Mouse (Mus musculus) kidney, embryonic 15.5 days (tissue): ENCODE measurements around the gene Cfi. TPM values are rescaled to one million over a fixed set of nuclear protein-coding genes. Genes with fewer than 3 reads are reported as not detected.

ENCODE experiments used
- ATAC-seq: fragments of 200-750 bp; cut with Nextera tagmentation; replicated peaks from 2 replicates; pipeline ENCODE4 v1.8.0; 2017; ENCODE audit warnings: moderate TSS enrichment; ENCODE audit not compliant: low FRiP score
- H3K27ac ChIP-seq: fragments of 300-500 bp; sonication (generic); 2 replicates; pipeline ENCODE4 v1.5.1; 2015; ENCODE audit warnings: mild to moderate bottlenecking, inconsistent platforms
- H3K27me3 ChIP-seq: fragments of 300-500 bp; sonication (generic); 2 replicates; pipeline ENCODE4 v1.6.1; 2015; ENCODE audit warnings: inconsistent platforms
- H3K36me3 ChIP-seq: fragments of 300-500 bp; sonication (generic); 2 replicates; pipeline ENCODE4 v1.6.1; 2015; ENCODE audit warnings: inconsistent platforms
- H3K4me1 ChIP-seq: fragments of 300-500 bp; sonication (generic); 2 replicates; pipeline ENCODE4 v1.6.1; 2015; ENCODE audit warnings: inconsistent platforms
- H3K4me2 ChIP-seq: fragments of 300-500 bp; sonication (generic); 2 replicates; pipeline ENCODE4 v1.6.1; 2015; ENCODE audit warnings: moderate library complexity, mild to moderate bottlenecking, inconsistent platforms
- H3K4me3 ChIP-seq: fragments of 300-500 bp; sonication (generic); replicated peaks from 2 replicates; pipeline ENCODE4 v1.5.1; 2015; ENCODE audit warnings: mild to moderate bottlenecking, inconsistent platforms
- H3K9ac ChIP-seq: fragments of 300-500 bp; sonication (generic); 2 replicates; pipeline ENCODE4 v1.6.1; 2015; ENCODE audit warnings: mild to moderate bottlenecking, inconsistent platforms
- H3K9me3 ChIP-seq: fragments of 300-500 bp; sonication (generic); replicated peaks from 2 replicates; pipeline ENCODE4 v1.6.1; 2016; ENCODE audit warnings: inconsistent platforms
- WGBS: fragments of 180-500 bp; shearing (Covaris S2); methylation state at CpG from one replicate; pipeline ENCODE4 v1.1.7; 2015; ENCODE audit warnings: mixed read lengths; 5-methylcytosine and 5-hydroxymethylcytosine counted together
- polyA plus RNA-seq: library from polyadenylated mRNA; unstranded; fragments of >200 nt; fragmentation: Nextera tagmentation; extraction: Ambion mirVana; gene quantifications from 2 replicates; pipeline ENCODE4 v1.2.1, GENCODE M21; 2015

Gene Cfi
- polyA plus RNA-seq, 1 experiment from 2014 or later = 17.5 TPM

DNA sequence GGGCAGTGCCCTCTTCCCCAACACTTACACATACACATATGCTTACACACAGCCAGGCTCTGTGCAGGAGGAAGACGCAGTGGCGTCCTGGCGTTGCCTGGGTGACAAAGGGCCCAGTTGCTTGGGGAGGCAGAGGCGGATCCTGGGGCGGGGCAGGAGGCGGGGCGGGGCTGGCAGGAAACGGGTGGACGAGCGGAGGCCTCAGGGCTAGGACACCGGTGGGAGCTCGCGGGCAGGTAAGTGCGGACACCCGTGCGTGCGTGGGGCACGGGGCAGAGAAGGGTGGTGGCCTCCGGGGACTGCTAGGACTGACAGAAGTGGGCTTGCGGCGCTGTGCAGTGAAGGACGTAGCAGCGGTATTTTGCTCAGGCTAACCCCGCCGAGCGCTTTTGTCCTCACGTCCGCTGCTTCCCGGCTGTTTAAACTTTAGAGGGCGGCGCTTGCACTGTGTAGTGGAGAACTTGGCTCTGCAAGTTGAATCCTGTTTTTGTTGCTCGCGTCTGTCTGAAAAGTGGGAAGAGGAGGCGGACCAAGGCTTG lies 65.7 kb downstream of the Cfi start, which contains the start of gene Casp6:
Gene Casp6 (plus strand): TSS at position 155 of the 539 bp plus-strand sequence.
- peak within 1 kb of the TSS; percentile 67 for H3K9ac ChIP-seq
- H3K4me2 ChIP-seq = peak within 1 kb of the TSS; percentile 76
- under 1% methylated on average over 34 of the region's 34 CpGs for WGBS
- peak within 1 kb of the TSS; percentile 76 for H3K27ac ChIP-seq
- peak; percentile 96 for ATAC-seq
- H3K36me3 ChIP-seq = peaks cover 10% of the 10 kb centered on the region
- H3K9me3 ChIP-seq = no peaks in the 10 kb centered on the region
- H3K4me1 ChIP-seq = peaks cover 30% of the 10 kb centered on the region
- H3K27me3 ChIP-seq = no peaks in the 10 kb centered on the region
- peak within 1 kb of the TSS; percentile 71 for H3K4me3 ChIP-seq

GRCm38 (mm10) chr3:129903369-129903768 lies 67.7 kb downstream of the Cfi start:
- 90% methylated on average over 3 of the region's 3 CpGs for WGBS
- Histone ChIP-seq H3K9ac (no peak overlapping the region), H3K36me3 (peaks cover 21% of the 10 kb centered on the region), H3K4me3 (no peak overlapping the region), H3K27ac (no peak overlapping the region), H3K4me1 (peaks cover 21% of the 10 kb centered on the region), H3K9me3 (no peaks in the 10 kb centered on the region), H3K27me3 (no peaks in the 10 kb centered on the region), H3K4me2 (no peak overlapping the region)
- ATAC-seq = no peak

- no peaks in the 10 kb centered on the region for H3K27me3 ChIP-seq
- H3K36me3 ChIP-seq = peaks cover 26% of the 10 kb centered on the region
- 83% methylated on average over 8 of the region's 8 CpGs for WGBS
- no peak overlapping the region for H3K27ac ChIP-seq
- no peak for ATAC-seq
- H3K9ac ChIP-seq = no peak overlapping the region
- no peak overlapping the region for H3K4me2 ChIP-seq
- no peak overlapping the region for H3K4me3 ChIP-seq
- H3K4me1 ChIP-seq = peaks cover 21% of the 10 kb centered on the region
- H3K9me3 ChIP-seq = no peaks in the 10 kb centered on the region
Observed at GRCm38 (mm10) chr3:129903866-129904265, 68.2 kb downstream of the Cfi start.

GRCm38 (mm10) chr3:129904381-129905132 lies 68.9 kb downstream of the Cfi start:
- WGBS = 85% methylated on average over 7 of the region's 7 CpGs
- Histone ChIP-seq H3K9me3 (no peaks in the 10 kb centered on the region), H3K36me3 (peaks cover 33% of the 10 kb centered on the region), H3K27ac (no peak overlapping the region), H3K4me3 (no peak overlapping the region), H3K4me1 (peaks cover 21% of the 10 kb centered on the region), H3K27me3 (no peaks in the 10 kb centered on the region), H3K4me2 (no peak overlapping the region), H3K9ac (no peak overlapping the region)
- ATAC-seq = no peak

DNA sequence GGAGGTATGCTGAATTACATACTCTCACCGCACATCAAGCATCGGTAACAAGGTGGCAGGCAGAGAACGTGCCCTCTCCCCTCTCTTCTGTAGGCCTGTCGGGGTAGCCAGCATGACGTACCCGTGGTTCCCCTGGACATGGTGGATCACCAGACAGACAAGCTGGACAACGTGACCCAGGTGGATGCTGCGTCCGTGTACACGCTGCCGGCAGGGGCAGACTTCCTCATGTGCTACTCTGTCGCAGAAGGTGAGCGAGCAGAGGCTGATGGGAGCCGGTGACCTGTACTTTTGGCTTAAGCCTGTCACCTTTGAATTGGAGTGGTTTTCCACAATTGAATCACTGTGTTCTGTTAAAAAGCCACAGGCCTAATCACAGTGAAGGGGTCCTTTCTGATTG lies 76.3 kb downstream of the Cfi start:
- Histone ChIP-seq H3K4me3 (no peak overlapping the region), H3K27me3 (no peaks in the 10 kb centered on the region), H3K9me3 (no peaks in the 10 kb centered on the region), H3K4me1 (no peaks in the 10 kb centered on the region), H3K4me2 (no peak overlapping the region), H3K36me3 (peaks cover 73% of the 10 kb centered on the region), H3K9ac (no peak overlapping the region), H3K27ac (no peak overlapping the region)
- ATAC-seq = no peak
- 96% methylated on average over 14 of the region's 14 CpGs for WGBS

DNA sequence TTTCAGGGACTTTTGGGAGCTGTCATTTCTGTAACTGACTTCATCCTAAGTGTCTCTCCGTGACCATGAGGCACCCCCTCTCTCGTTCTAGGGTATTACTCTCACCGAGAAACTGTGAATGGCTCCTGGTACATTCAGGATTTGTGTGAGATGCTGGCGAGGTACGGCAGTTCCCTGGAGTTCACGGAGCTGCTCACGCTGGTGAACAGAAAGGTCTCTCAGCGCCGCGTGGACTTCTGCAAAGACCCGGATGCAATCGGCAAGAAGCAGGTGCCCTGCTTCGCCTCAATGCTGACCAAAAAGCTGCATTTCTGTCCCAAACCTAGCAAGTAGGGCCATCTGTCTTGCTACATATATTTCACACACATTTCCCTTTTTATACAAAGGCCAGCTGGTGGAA lies 77.6 kb downstream of the Cfi start:
- H3K9ac ChIP-seq = no peak overlapping the region
- no peaks in the 10 kb centered on the region for H3K4me1 ChIP-seq
- peaks cover 70% of the 10 kb centered on the region for H3K36me3 ChIP-seq
- 93% methylated on average over 13 of the region's 13 CpGs for WGBS
- no peaks in the 10 kb centered on the region for H3K27me3 ChIP-seq
- no peak overlapping the region for H3K27ac ChIP-seq
- H3K9me3 ChIP-seq = no peaks in the 10 kb centered on the region
- no peak overlapping the region for H3K4me3 ChIP-seq
- no peak overlapping the region for H3K4me2 ChIP-seq
- ATAC-seq = no peak

DNA sequence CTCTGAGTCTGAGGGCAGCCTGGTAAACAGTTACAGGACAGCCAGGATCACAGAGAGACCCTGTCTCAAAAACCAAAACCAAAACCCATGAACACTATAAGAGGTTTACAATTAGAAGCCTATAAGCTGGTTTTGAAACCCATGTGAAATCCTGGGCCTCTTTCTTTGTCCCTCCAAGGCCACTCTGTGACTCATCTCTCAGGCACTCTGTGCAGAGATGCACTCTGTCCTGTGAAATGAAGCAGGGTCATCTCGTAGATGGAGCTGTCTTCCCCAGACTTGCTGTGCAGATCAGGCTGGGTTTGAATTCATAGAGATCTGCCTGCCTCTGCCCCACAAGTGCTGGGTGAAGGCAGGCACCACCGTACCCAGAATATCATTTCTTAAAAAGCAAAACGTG lies 81.7 kb downstream of the Cfi start:
- no peaks in the 10 kb centered on the region for H3K27me3 ChIP-seq
- no peak overlapping the region for H3K9ac ChIP-seq
- no peak overlapping the region for H3K4me3 ChIP-seq
- no peaks in the 10 kb centered on the region for H3K9me3 ChIP-seq
- no peak overlapping the region for H3K27ac ChIP-seq
- ATAC-seq = no peak
- H3K4me2 ChIP-seq = no peak overlapping the region
- peaks cover 29% of the 10 kb centered on the region for H3K36me3 ChIP-seq
- no peaks in the 10 kb centered on the region for H3K4me1 ChIP-seq
- WGBS = 83% methylated on average over 3 of the region's 3 CpGs

DNA sequence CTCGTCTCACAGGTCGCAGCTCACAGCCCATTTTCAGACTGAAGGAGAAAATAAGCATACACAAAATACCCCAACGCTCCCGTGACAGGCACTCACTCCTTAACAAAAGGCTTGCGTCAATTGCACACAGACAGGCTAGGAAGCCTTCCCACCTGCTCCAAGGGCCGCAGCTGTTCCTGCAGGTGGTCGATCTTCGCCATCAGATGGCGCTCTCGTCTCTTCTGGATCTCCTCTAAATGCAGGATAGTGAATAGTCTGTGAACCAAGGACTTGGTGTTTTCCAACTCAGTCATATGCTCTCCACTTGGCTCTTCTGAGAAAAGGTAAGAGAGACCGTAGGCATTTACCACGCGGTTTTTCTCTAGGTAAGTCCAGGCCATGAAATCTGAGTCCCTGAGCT lies 82.8 kb downstream of the Cfi start:
- Histone ChIP-seq H3K9ac (no peak overlapping the region), H3K36me3 (peaks cover 19% of the 10 kb centered on the region), H3K27ac (no peak overlapping the region), H3K4me2 (no peak overlapping the region), H3K4me1 (no peaks in the 10 kb centered on the region), H3K27me3 (no peaks in the 10 kb centered on the region), H3K4me3 (no peak overlapping the region), H3K9me3 (no peaks in the 10 kb centered on the region)
- WGBS = 15% methylated on average over 13 of the region's 13 CpGs
- 0 out of 2 replicates have a peak, but pooled peaks have one; percentile 46 for ATAC-seq

DNA sequence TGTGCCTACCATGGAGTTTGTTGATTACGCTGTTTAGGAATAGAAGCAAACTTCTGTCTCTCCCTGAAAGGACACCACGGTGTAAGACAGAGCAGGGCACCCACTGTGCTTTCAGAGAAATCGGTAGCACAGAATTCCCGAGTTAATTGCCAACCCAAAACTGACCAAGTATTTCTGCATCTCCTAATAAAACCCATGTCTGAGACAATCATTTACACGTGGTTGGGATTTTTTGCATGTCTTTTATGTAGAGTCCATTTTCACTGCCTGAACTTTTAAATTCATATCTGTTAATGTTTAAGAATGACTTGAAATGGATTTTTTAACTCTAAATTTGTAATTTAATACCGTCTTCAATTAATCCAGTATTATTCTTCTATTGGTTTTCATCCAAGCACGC lies 87.9 kb downstream of the Cfi start:
- Histone ChIP-seq H3K4me1 (no peaks in the 10 kb centered on the region), H3K27me3 (no peaks in the 10 kb centered on the region), H3K9me3 (no peaks in the 10 kb centered on the region), H3K9ac (no peak overlapping the region), H3K4me2 (no peak overlapping the region), H3K36me3 (no peaks in the 10 kb centered on the region), H3K27ac (no peak overlapping the region), H3K4me3 (no peak overlapping the region)
- 86% methylated on average over 7 of the region's 7 CpGs for WGBS
- no peak for ATAC-seq

Other genes starting within 250 kb of the Cfi start
- gene Egf, start 80.6 kb upstream of the Cfi start, polyA plus RNA-seq = 2.1 and 2.3 TPM in 2 replicates
- not detected in 2 replicates for gene Lrit3, start 31.9 kb upstream of the Cfi start, polyA plus RNA-seq
- 0.21 TPM in 1 of 2 replicates, not detected in the other for gene Rrh, start 13.3 kb upstream of the Cfi start, polyA plus RNA-seq
- gene Gar1, start 4.5 kb upstream of the Cfi start, polyA plus RNA-seq = 92.9 and 95.5 TPM in 2 replicates
- gene Pla2g12a, start 42.7 kb downstream of the Cfi start, polyA plus RNA-seq = 41.5 and 43.8 TPM in 2 replicates
- gene Casp6, start 65.5 kb downstream of the Cfi start, polyA plus RNA-seq = 79.2 and 79.3 TPM in 2 replicates
- gene Mcub, start 134.3 kb downstream of the Cfi start, polyA plus RNA-seq = 1.1 and 3.7 TPM in 2 replicates
- gene Sec24b, start 225.7 kb downstream of the Cfi start, polyA plus RNA-seq = 33.6 and 36.9 TPM in 2 replicates